Mouse (Mus musculus) hindbrain, embryonic 13.5 days (tissue): ENCODE results near the gene Sft2d1. TPM values are rescaled to one million over a fixed set of nuclear protein-coding genes. Genes with fewer than 3 reads are reported as not detected.
A peak's percentile ranks its signal among the peaks of the same experiment; 100 is the strongest.

Experiments
- ATAC-seq: fragments of 200-750 bp; cut with Nextera tagmentation; 2 replicates; pipeline ENCODE4 v1.8.0; 2017; ENCODE audit warnings: moderate TSS enrichment; ENCODE audit not compliant: low FRiP score
- H3K27ac ChIP-seq: fragments of 300-500 bp; sonication (generic); 2 replicates; pipeline ENCODE4 v1.5.1; 2015; ENCODE audit warnings: inconsistent platforms, mild to moderate bottlenecking, moderate library complexity
- H3K27me3 ChIP-seq: fragments of 300-500 bp; sonication (generic); 2 replicates; pipeline ENCODE4 v1.6.1; 2015; ENCODE audit warnings: mild to moderate bottlenecking, inconsistent platforms
- H3K36me3 ChIP-seq: fragments of 300-500 bp; sonication (generic); 2 replicates; pipeline ENCODE4 v1.6.1; 2015; ENCODE audit warnings: mild to moderate bottlenecking, inconsistent platforms
- H3K4me1 ChIP-seq: fragments of 300-500 bp; sonication (generic); replicated peaks from 2 replicates; pipeline ENCODE4 v1.6.1; 2015; ENCODE audit warnings: inconsistent platforms
- H3K4me2 ChIP-seq: fragments of 300-500 bp; sonication (generic); 2 replicates; pipeline ENCODE4 v1.6.1; 2015; ENCODE audit warnings: inconsistent platforms, mild to moderate bottlenecking, moderate library complexity
- H3K4me3 ChIP-seq: fragments of 300-500 bp; sonication (generic); 2 replicates; pipeline ENCODE4 v1.5.1; 2015; ENCODE audit warnings: mild to moderate bottlenecking, inconsistent platforms
- H3K9ac ChIP-seq: fragments of 300-500 bp; sonication (generic); 2 replicates; pipeline ENCODE4 v1.6.1; 2015; ENCODE audit warnings: mild to moderate bottlenecking, inconsistent platforms
- H3K9me3 ChIP-seq: fragments of 300-500 bp; sonication (generic); 2 replicates; pipeline ENCODE4 v1.6.1; 2016; ENCODE audit warnings: inconsistent platforms
- WGBS: fragments of 180-500 bp; shearing (Covaris S2); methylation state at CpG from one replicate; pipeline ENCODE4 v1.1.7; 2015; 5-methylcytosine and 5-hydroxymethylcytosine counted together
- polyA plus RNA-seq: library from polyadenylated mRNA; unstranded; fragments of >200 nt; fragmentation: Nextera tagmentation; extraction: Ambion mirVana; gene quantifications from 2 replicates; pipeline ENCODE4 v1.2.1, GENCODE M21; 2015

The Sft2d1 gene
- polyA plus RNA-seq, 1 experiment from 2014 or later: 151 TPM

GRCm38 (mm10) chr17:8343416-8343815 lies 32.5 kb downstream of the Sft2d1 start:
- Histone ChIP-seq H3K27me3 (peaks cover 25% of the 10 kb centered on the region), H3K4me3 (no peak overlapping the region), H3K9me3 (no peaks in the 10 kb centered on the region), H3K9ac (0 out of 2 replicates have a peak overlapping the region, but pooled peaks have one; percentile 29), H3K27ac (no peak overlapping the region), H3K36me3 (no peaks in the 10 kb centered on the region), H3K4me2 (peak overlapping the region; percentile 25), H3K4me1 (peaks cover 41% of the 10 kb centered on the region)
- ATAC-seq: no peak
- WGBS: 81% methylated on average over 6 of the region's 6 CpGs

GRCm38 (mm10) chr17:8347765-8348285 lies 36.9 kb downstream of the Sft2d1 start:
- no peaks in the 10 kb centered on the region for H3K36me3 ChIP-seq
- H3K27me3 ChIP-seq: 0 out of 2 replicates have a peak, but pooled peaks cover 4% of the 10 kb centered on the region
- no peak overlapping the region for H3K4me2 ChIP-seq
- WGBS: 72% methylated on average over 5 of the region's 5 CpGs
- ATAC-seq: no peak
- peaks cover 10% of the 10 kb centered on the region for H3K4me1 ChIP-seq
- H3K4me3 ChIP-seq: no peak overlapping the region
- no peak overlapping the region for H3K27ac ChIP-seq
- H3K9ac ChIP-seq: no peak overlapping the region
- no peaks in the 10 kb centered on the region for H3K9me3 ChIP-seq

GRCm38 (mm10) chr17:8348941-8349340 lies 38.0 kb downstream of the Sft2d1 start:
- no peaks in the 10 kb centered on the region for H3K27me3 ChIP-seq
- H3K4me2 ChIP-seq: no peak overlapping the region
- peaks cover 4% of the 10 kb centered on the region; the same call in 1 of the 2 replicates for H3K4me1 ChIP-seq
- H3K9ac ChIP-seq: no peak overlapping the region
- no peaks in the 10 kb centered on the region for H3K36me3 ChIP-seq
- no peak for ATAC-seq
- no peaks in the 10 kb centered on the region for H3K9me3 ChIP-seq
- no peak overlapping the region for H3K4me3 ChIP-seq
- no peak overlapping the region for H3K27ac ChIP-seq
- 91% methylated on average over 4 of the region's 4 CpGs for WGBS

- Histone ChIP-seq H3K27me3 (no peaks in the 10 kb centered on the region), H3K27ac (no peak overlapping the region), H3K4me3 (no peak overlapping the region), H3K4me1 (peaks cover 4% of the 10 kb centered on the region; the same call in 1 of the 2 replicates), H3K36me3 (no peaks in the 10 kb centered on the region), H3K9me3 (no peaks in the 10 kb centered on the region), H3K4me2 (no peak overlapping the region), H3K9ac (no peak overlapping the region)
- no peak for ATAC-seq
- WGBS: 25% methylated on average over 7 of the region's 7 CpGs
Observed at GRCm38 (mm10) chr17:8351088-8351487, 40.2 kb downstream of the Sft2d1 start.

GRCm38 (mm10) chr17:8355692-8356091 lies 44.8 kb downstream of the Sft2d1 start, which contains the start of gene T2:
T2 (plus strand) TSS chr17:8355992.
- Histone ChIP-seq H3K27me3 (no peaks in the 10 kb centered on the region), H3K4me1 (peaks cover 4% of the 10 kb centered on the region; the same call in 1 of the 2 replicates), H3K36me3 (no peaks in the 10 kb centered on the region), H3K4me3 (no peak within 1 kb of the TSS), H3K27ac (no peak within 1 kb of the TSS), H3K9me3 (no peaks in the 10 kb centered on the region), H3K9ac (no peak within 1 kb of the TSS), H3K4me2 (no peak within 1 kb of the TSS)
- ATAC-seq: no peak
- 86% methylated on average over 6 of the region's 6 CpGs for WGBS

- no peaks in the 10 kb centered on the region for H3K36me3 ChIP-seq
- no peak overlapping the region for H3K4me2 ChIP-seq
- H3K27ac ChIP-seq: no peak overlapping the region
- no peaks in the 10 kb centered on the region for H3K9me3 ChIP-seq
- H3K4me3 ChIP-seq: no peak overlapping the region
- ATAC-seq: no peak
- H3K9ac ChIP-seq: no peak overlapping the region
- 95% methylated on average over 6 of the region's 6 CpGs for WGBS
- H3K27me3 ChIP-seq: no peaks in the 10 kb centered on the region
- H3K4me1 ChIP-seq: peaks cover 11% of the 10 kb centered on the region
Observed at GRCm38 (mm10) chr17:8357498-8357897, 46.6 kb downstream of the Sft2d1 start.

GRCm38 (mm10) chr17:8360876-8361275 lies 50.0 kb downstream of the Sft2d1 start:
- H3K27me3 ChIP-seq: no peaks in the 10 kb centered on the region
- no peak overlapping the region for H3K4me3 ChIP-seq
- whole genome bisulfite sequencing: 86% methylated on average over 5 of the region's 5 CpGs
- no peak overlapping the region for H3K9ac ChIP-seq
- no peaks in the 10 kb centered on the region for H3K9me3 ChIP-seq
- H3K36me3 ChIP-seq: no peaks in the 10 kb centered on the region
- H3K4me1 ChIP-seq: peaks cover 14% of the 10 kb centered on the region
- peak overlapping the region; percentile 18; the same call in 1 of the 2 replicates for H3K27ac ChIP-seq
- no peak overlapping the region for H3K4me2 ChIP-seq
- ATAC-seq: no peak

GRCm38 (mm10) chr17:8361281-8362103 lies 50.6 kb downstream of the Sft2d1 start:
- Histone ChIP-seq H3K4me2 (no peak overlapping the region), H3K4me3 (no peak overlapping the region), H3K36me3 (no peaks in the 10 kb centered on the region), H3K9me3 (no peaks in the 10 kb centered on the region), H3K27ac (peak overlapping the region; percentile 18; the same call in 1 of the 2 replicates), H3K4me1 (peaks cover 19% of the 10 kb centered on the region), H3K27me3 (no peaks in the 10 kb centered on the region), H3K9ac (no peak overlapping the region)
- ATAC-seq: no peak; the same call in 1 of the 2 replicates
- WGBS: 56% methylated on average over 10 of the region's 10 CpGs

GRCm38 (mm10) chr17:8367514-8368480 lies 56.9 kb downstream of the Sft2d1 start:
- H3K27ac ChIP-seq: peak overlapping the region; percentile 98
- no peaks in the 10 kb centered on the region for H3K27me3 ChIP-seq
- H3K9me3 ChIP-seq: no peaks in the 10 kb centered on the region
- peak; percentile 65 for ATAC-seq
- H3K4me2 ChIP-seq: peak overlapping the region; percentile 32
- WGBS: 11% methylated on average over 19 of the region's 20 CpGs
- H3K4me1 ChIP-seq: peaks cover 59% of the 10 kb centered on the region
- no peak overlapping the region for H3K4me3 ChIP-seq
- H3K9ac ChIP-seq: peak overlapping the region; percentile 72
- no peaks in the 10 kb centered on the region for H3K36me3 ChIP-seq

GRCm38 (mm10) chr17:8368570-8368969 lies 57.7 kb downstream of the Sft2d1 start:
- WGBS: 6% methylated on average over 8 of the region's 8 CpGs

GRCm38 (mm10) chr17:8369171-8369570 lies 58.3 kb downstream of the Sft2d1 start:
- Histone ChIP-seq H3K27me3 (no peaks in the 10 kb centered on the region), H3K4me2 (peak overlapping the region; percentile 32; the same call in 1 of the 2 replicates), H3K4me3 (no peak overlapping the region), H3K9ac (0 out of 2 replicates have a peak overlapping the region, but pooled peaks have one; percentile 66), H3K9me3 (no peaks in the 10 kb centered on the region), H3K36me3 (no peaks in the 10 kb centered on the region), H3K27ac (peak overlapping the region; percentile 98), H3K4me1 (peaks cover 67% of the 10 kb centered on the region)
- 40% methylated on average over 2 of the region's 2 CpGs for WGBS
- no peak for ATAC-seq

More at GRCm38 (mm10) chr17:8368570-8368969, 57.7 kb downstream of the Sft2d1 start:
- peak; percentile 82 for ATAC-seq
- Histone ChIP-seq H3K9me3 (no peaks in the 10 kb centered on the region), H3K4me2 (peak overlapping the region; percentile 32), H3K9ac (peak overlapping the region; percentile 66; the same call in 1 of the 2 replicates), H3K36me3 (no peaks in the 10 kb centered on the region), H3K4me1 (peaks cover 66% of the 10 kb centered on the region), H3K27me3 (no peaks in the 10 kb centered on the region), H3K27ac (peak overlapping the region; percentile 98), H3K4me3 (peak overlapping the region; percentile 11)
